Mouse (Mus musculus) lung, postnatal 36 days (tissue): Measurements from ENCODE around the gene Gm17720.
A peak's percentile ranks its signal among the peaks of the same experiment; 100 is the strongest.

Source experiments
- DNase-seq: peaks from one replicate; pipeline ENCODE4 v3.0.0; 2022; ENCODE audit warnings: mixed read lengths

Gene Gm17720

GRCm38 (mm10) chr8:110102653-110103052, at the start of gene Gm17720:
TSS of gene Gm17720 (minus strand) at chr8:110102753.
- peak; percentile 4 for DNase-seq

GRCm38 (mm10) chr8:110145538-110145937, 43.0 kb upstream of the Gm17720 start:
- peak; percentile 60 for DNase-seq

DNA sequence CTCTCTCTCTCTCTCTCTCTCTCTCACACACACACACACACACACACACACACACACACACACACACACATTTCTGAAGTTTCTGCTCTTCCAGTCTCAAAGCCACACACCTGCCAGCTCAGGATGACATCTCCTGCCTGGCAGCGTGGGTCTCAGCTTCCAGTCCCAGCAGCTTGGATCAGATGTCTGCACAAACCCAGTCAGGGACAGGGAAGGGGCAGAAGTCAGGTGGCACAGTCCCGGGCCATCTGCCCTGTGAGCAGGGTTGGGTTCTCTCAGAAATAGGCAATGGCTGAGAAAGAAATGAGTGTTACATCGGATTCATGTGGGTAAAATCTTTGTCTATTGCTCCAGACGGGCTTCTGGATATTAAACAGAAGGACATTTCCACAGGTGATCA, 38.2 kb upstream of the Gm17720 start:
- DNase-seq: no peak

GRCm38 (mm10) chr8:110140156-110140555, 37.6 kb upstream of the Gm17720 start:
- DNase-seq: no peak

DNA sequence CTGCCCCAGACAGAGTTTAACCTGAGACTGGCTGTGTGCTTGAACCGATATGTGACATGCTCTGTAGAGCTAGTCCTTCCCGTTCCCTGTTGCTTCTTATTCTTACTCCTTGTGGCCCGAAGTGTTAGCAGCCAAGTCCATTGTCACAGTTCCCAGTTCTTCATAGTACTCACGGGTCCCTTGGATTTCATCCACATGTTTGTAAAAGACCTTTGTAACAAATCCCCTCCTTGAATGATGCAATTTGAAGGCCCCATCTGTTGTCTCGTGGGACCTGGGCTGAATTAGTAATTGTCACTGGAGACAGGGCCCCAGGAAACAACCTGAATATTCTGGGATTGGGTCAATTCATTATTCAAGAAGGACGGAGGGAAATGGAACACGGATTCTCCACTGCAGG, 33.0 kb upstream of the Gm17720 start:
- DNase-seq: no peak

DNA sequence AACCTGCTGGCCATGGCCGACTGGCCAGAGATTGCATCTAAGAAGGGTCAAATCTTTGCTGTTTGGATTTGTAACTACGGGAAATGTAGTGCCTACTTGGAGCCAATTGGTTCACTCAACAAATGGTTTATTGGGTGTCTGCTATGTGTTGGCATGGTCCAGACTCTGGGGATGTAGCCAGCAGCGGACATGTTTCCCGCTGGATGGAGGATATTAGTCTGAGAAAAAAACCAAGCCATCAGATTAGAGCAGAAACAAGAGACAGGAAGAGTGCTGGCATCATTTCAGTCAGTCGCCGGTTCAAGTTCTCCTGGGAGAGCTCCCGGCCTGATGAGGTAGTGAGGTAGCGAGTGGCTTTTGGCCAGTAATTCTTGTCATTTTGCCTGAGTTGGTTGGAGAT, 31.7 kb upstream of the Gm17720 start:
- no peak for DNase-seq

DNA sequence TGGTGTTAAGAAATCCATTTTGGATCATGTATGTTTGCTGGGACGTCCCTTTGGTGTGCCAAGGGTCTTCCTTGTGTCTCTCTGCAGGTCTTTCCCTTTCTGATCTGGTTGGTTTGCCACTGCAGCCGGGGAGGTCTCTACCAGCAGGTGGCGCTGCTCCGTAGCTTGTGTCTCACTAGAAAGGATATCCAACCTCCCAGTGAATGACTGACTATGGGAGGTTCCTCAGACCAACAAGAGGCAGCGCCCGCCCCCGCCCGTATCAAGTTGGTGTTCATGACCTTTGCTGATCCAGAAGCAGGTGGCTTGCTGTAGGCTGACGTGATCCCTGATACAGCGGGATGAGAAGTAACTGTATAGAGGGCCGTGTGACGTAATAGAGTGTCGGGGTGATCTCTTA, 28.0 kb upstream of the Gm17720 start:
- peak; percentile 84 for DNase-seq

- no peak for DNase-seq
Measured at GRCm38 (mm10) chr8:110119715-110120114, 17.2 kb upstream of the Gm17720 start.

DNA sequence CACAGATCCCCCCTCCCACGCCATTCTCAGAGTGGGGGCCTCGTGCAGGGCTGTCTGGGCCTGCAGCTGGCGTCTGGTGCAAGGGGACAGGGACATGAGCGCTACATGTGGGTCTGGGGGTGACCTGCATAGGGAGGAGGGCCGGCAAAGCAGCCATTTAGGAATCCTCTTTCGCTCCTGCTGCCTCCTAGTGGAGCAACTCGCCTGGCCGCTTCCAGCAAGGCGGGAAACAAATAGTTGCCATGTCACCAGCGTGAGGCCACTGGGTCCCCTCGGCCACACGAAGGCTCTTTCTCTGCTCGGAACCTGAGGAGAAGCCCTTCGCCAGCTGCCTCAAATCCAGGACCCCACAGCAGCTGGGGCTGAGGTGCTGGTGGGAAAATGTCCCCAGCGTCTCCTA, 877 bp downstream of the Gm17720 start:
- DNase-seq: no peak

DNA sequence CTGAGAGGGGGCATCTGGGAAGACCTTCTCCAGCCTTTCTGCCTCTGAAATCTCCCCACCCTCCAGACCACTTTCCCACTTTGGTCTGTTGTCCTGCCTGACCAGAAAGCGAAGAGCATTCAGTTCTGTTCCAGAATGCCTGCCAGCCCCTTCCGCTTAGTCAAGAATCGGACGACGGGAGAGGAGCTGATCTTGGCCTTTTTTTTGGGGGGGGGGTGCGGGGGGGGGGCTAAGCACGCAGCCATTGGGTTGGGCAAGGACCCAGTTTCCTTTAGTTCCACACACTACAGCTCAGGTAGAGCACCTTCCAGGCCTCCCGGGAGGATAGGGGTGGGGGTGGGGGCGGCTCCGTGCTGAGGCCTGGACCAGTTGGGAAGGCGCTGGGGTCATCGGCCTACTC, 1.6 kb downstream of the Gm17720 start, which contains the start of gene Gm21964:
TSS of gene Gm21964 (plus strand) at position 301 of the 400 bp plus-strand sequence.
- no peak for DNase-seq

- peak; percentile 21 for DNase-seq
Measured at GRCm38 (mm10) chr8:110091869-110092268, 10.7 kb downstream of the Gm17720 start.

DNA sequence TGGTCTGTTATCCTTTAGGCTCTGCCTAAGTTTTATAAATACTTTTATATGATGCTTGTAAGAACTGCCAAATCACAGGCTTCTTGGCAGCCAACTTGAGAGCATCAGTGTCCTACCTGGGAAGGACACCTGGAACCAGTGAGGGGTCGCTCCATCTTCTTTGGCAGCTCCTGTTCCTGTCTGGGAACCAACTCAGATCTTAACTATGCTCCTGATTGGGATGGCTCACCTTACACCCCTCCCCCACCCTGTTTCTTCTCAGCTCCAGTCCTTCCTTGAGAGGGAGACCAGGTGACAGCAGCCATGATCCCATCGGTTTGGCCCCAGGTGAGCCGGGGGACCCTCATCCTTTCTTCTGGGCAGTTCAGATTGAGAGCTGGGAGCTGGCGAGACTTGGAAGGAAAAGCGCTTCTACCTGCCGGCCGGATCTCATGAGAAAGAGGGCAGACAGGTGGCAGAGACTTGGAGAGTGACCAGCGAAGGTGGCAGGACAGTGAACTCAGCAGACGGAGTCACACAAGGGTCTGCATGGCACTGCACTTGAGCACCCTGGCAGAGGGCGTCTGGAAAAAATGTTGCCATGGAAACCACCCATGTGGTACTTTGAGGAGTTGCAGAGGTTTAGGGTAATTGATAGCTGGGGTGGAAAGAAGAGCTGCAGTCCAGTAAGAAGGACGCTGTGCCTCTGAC, 20.0 kb downstream of the Gm17720 start:
- no peak for DNase-seq

DNA sequence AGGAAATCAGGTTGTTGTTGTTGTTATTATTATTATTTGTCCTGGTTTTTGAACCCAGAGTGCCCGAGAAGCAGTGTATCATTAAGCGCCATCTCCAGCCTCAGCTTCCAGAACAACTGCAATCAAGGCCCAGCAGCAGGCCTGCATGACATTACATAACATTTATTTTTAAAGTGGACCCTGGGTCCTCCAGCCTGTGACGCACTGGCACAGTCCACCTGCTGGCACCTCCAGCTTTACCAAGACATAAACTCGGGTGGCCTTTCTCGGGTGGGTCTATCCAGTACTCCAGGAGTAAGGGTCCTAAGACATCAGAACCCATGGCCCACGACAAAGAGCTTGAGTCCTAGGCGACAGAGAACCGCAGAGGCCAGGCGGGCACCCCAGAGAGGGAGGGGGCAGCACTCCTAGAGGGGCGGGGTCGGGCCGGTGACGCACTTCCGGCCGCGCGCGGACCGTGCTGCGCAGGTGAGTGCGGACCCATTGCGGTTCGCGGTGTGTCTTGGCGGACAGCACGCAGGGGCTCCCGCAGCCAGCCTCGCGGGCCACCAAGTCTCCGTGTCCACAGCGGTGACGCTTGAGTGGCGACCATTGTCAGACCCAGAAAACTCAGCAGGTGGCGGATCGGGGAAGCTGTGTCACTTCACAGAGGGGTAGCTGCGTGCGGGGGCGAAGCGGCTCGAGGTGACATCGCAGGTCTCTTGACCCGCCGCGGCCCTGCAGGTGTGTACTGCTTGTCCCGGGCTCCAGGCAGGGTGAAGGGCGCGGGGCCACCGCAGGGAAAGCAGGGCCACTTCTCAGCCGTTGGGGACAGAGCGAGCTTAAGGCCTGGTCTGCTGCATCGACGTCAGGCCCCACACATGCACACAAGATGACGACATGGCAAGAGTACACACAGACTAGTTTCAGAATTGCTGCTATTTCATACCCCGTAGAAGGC, 23.0 kb downstream of the Gm17720 start, which contains the start of gene Zfp612:
TSS of gene Zfp612 (plus strand) at position 465 of the 940 bp plus-strand sequence.
- peak; percentile 62 for DNase-seq

DNA sequence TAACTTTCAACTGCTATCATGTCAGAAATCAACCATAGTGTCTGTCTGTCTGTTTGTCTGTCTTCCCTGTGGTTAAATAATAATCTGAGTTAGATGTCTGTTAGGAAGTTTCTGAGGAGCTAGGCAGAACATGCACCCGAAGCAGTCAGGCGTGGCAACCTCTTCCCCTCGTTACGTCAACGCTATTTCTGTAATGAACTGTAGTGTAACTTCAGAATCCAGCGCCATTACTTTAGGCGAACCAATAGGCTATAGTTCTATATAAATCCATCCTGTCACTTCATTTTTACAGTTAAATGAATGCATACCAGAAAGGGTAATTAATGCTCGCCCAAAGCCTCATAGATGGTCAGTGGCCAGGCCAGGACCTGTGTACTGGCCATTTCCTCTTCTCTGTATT, 28.1 kb downstream of the Gm17720 start:
- DNase-seq: no peak

GRCm38 (mm10) chr8:110071600-110071999, 31.0 kb downstream of the Gm17720 start:
- DNase-seq: peak; percentile 69

DNA sequence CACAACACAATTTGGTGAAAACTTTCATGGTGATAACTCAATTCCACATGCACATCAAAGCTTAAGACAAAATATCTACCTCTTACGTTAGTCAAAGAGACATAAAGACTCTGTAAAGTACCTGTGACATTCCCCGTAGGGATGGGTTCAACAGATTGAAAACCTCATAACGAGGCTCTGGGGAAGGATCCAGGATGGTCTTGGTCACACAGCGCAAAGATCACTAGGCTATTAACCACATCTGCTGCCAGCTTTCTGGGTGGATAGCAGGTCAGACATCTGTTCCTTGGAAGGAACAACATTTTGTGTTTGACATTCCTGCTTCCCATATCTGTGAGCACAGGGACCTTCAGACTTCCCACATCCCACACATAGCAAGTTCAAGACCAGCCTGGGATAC, 32.8 kb downstream of the Gm17720 start:
- no peak for DNase-seq

- no peak for DNase-seq
Measured at GRCm38 (mm10) chr8:110065676-110066075, 36.9 kb downstream of the Gm17720 start.

DNA sequence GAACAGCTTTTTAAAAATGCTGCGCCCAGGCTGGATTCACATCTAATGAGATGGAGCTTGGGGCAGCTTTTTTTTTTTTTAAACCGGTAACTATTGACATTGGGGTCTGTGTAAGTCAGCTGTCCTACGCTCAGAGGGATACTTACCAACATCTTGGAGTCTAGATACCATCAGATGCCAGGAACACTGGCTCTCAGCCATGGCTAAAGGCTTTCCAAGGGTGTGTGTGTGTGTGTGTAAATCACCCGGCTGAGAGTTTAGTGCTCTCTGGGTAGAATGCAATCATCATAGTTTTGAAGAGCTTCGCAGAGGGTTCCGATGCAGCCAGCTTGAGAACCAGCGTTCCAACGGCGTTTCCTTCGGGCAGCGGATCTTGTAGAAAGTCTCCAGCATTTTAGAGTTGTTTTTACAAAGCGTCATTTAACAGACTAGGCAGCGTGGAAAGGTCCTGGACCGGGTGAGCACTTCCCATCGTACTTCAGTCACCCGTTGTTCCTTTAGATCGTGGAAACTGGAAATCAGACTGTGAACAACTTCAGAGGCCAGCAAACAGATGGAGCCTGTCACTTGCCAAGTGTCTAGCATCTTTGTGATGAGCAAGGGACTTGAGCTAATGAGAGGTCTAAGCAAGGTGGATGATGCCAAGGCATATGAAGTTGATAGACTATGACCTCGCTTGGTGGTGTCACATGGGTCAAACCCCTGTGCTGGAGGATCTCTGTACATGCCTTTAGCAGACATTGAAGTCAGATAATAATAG, 37.8 kb downstream of the Gm17720 start:
- DNase-seq: no peak

- DNase-seq: no peak
Measured at GRCm38 (mm10) chr8:110064161-110064560, 38.4 kb downstream of the Gm17720 start.

DNA sequence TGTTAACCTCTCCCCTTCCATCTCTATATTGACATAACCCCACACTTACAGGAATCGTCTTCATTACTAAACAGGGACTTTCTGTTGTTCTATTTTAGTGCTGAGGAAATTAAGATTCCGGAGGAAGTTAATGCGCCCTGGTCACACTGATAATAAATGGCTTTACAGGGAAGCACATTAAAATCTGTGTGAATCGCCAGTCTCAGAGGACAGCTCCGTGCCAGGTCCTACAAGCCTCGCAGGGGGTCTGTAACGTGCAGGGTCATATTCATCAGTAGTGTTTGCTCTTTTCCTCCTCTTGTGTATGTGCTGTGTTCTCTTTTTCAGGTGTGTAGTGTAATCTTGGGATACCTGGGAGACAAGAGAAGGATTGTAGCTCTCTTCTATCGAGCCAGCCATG, 44.3 kb downstream of the Gm17720 start:
- no peak for DNase-seq

- no peak for DNase-seq
Measured at GRCm38 (mm10) chr8:110051208-110051607, 51.3 kb downstream of the Gm17720 start.

- no peak for DNase-seq
Measured at GRCm38 (mm10) chr8:110040509-110040908, 62.0 kb downstream of the Gm17720 start.

GRCm38 (mm10) chr8:110039659-110040058, 62.9 kb downstream of the Gm17720 start, which contains the start of gene Chst4:
TSS of gene Chst4 (minus strand) at chr8:110039740.
- DNase-seq: no peak
